Mouse (Mus musculus) testis, postnatal 10 days (tissue): ENCODE results near the gene C130074G19Rik.

Source experiments
- DNase-seq: peaks from one replicate; pipeline ENCODE4 v3.0.0; 2021; ENCODE audit warnings: low spot score

The C130074G19Rik gene

DNA sequence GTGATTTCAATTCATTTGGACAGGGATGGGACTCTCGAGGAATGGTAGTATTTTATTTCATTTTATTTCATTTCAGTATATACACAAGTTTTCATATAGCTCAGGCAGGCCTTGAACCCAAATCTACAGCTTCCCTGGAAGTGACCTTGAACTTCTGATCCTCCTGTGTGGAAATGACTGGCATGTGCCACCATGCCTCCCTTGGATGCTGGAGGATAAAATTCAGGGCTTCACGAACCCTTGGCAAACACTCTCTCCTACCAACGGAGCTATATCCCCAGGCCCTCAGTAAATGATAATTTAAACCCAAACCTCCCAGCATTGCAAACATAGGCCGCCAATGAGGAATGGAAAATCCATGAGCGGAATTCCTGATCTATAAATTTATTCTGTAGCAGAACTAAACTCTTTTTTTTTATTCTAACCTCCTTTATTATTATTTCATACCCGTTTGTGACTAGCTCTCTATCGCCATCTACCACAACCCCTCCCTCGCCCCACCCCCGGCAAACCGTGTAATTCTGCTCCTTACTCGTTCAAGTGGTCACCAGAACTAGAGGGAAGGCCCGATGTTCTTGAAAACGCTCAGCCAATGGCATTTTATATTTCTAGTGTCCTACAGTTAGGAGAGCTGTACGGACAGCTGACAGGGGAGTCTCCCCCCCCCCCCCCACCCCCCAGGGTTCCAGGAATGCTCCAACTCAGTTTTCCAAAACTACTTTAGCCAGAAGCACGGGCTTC, 38.5 kb downstream of the C130074G19Rik start:
- DNase-seq, result peak; percentile 66

DNA sequence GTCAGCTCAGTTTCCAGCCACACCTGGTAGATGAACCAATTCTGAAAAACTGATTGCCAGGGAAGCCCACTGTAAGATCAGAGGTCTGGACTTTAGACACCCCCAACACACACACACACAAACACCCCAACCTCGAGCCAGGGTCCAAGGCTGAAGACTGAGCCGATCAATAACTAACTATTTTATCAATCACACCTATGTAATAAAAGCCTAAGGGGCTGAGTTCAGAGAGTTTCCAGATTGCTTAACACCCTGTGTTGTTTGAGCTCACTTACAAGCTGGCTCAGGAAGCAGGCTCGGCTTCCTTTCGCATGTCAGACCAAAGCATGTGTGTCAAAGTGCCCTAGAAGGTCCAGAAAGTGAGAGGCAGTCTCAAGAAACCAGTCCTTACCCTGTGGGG, 45.4 kb downstream of the C130074G19Rik start:
- DNase-seq, result no peak

- DNase-seq, result no peak
These were observed 46.7 kb downstream of the C130074G19Rik start for GRCm38 (mm10) chr1:184836350-184836749.

DNA sequence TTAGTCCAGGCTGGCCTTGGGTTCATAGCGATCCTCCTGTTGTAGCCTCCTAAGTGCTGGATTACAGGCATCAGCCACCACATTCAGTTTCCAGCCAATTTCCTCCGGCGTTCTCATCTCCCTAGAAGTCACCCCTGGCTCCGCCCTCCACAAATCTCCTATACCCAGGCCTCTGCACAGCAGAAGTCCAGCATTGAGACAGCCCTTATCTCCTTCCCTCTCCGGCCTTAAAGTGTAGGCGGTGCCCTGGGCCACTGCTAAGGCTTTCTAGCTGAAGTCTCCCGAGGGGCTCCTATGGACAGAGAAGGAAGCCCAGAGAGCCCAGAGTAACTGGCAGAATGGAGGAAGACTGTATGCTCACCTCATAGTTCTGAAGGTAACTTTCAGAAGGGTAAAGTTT, 49.5 kb downstream of the C130074G19Rik start:
- no peak for DNase-seq

- DNase-seq, result peak; percentile 60
These were observed 50.8 kb downstream of the C130074G19Rik start for GRCm38 (mm10) chr1:184832211-184832610.

DNA sequence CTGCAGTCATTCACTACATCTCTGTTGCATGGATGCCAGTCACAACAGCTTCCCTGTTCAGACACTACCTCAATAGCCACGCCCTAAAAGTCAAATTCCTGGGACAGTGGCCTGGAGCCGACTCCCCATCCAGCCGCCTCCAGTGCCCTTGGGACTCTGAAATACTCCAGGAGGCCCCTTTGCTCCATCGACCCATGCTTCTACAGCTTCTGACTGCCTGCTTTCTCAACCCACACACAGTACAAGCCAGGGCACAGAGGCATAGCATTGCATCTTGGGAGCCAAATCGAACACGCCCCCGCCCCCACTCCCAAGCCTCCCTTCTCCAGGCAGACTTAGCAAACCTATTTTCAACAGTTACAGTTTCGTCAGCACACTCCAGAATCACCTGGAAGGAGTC, 53.1 kb downstream of the C130074G19Rik start:
- DNase-seq, result no peak

DNA sequence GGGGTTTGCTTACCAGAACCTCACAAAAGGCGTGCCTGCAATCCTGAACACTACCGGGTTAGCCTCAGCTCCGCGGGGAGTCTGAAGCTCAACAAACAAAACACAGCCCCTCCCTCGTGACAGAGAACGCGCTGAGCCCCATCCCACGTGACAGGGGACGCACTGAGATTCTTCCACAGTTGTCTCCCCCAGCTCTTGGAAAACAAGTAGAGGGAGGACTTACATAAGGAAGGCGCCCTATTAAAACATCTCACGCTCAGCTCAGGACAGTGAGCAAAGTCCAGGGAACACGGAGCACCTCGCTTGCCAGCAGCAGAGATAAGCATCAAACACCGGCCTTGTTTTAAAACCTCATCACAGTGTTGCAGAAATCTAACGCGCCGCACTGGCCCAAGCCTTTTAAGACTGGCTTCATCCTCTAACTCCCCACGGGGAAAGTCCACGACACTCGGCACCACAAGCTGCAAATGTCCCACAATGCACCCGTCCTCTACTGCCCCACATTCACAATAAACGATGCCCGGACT, 55.8 kb downstream of the C130074G19Rik start:
- DNase-seq, result peak; percentile 66

GRCm38 (mm10) chr1:184825093-184825492, 57.9 kb downstream of the C130074G19Rik start:
- peak; percentile 67 for DNase-seq

- peak; percentile 97 for DNase-seq
These were observed 58.6 kb downstream of the C130074G19Rik start for GRCm38 (mm10) chr1:184824439-184824851.

DNA sequence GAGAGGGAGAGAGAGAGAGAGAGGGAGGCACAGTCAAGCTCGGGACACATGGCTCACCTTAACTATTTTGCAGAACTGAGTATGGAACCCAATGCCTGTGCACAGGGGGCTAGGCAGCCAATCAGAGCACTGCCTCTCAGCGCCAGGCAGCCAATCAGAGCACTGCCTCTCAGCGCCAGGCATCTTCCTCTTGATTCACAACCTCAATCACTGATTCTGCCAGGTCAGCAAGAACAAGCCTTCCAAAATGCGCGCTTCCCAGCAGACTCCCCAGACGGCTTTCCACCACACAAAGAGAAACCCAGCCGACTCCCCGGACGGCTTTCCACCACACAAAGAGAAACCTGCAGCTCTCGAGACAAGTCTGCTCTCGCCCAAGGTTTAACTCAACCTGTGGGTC, 60.3 kb downstream of the C130074G19Rik start:
- no peak for DNase-seq
